Mouse (Mus musculus): ENCODE results near the gene Myo9b. TPM values are rescaled to one million over a fixed set of nuclear protein-coding genes. Genes with fewer than 3 reads are reported as not detected.
"Not testable (repeated sequence)": the region's sequence is repeated elsewhere in the genome, so short reads cannot be mapped to it uniquely, and the experiment has no call there.

Myo9b gene
- 19.8 and 23.9 TPM in 2 replicates for polyA plus RNA-seq (2015; fragmentation: Nextera tagmentation; extraction: Ambion mirVana)

GRCm38 (mm10) chr8:71272286-71273150 is at the start of gene Myo9b, which contains the start of gene Haus8:
TSS of gene Myo9b (plus strand) at chr8:71272714.
TSS of gene Haus8 (minus strand) at chr8:71272934.
- peak within 1 kb of the TSS; percentile 83 for H3K27ac ChIP-seq (ENCODE audit: low read length)
- H3K9me3 ChIP-seq (ENCODE audit: control insufficient read depth, low read length): no peaks in the 10 kb centered on the region
- peak within 1 kb of the TSS; percentile 76 for H3K9ac ChIP-seq (replicated peaks; ENCODE audit: low read depth, low read length)
- WGBS: under 1% methylated on average over 84 of the region's 84 CpGs
- peaks cover 22% of the 10 kb centered on the region for H3K4me1 ChIP-seq (replicated peaks; ENCODE audit: control insufficient read depth, insufficient read depth, low read length)
- H3K4me3 ChIP-seq (replicated peaks; ENCODE audit: low read length): peak within 1 kb of the TSS; percentile 76
- H3K4me2 ChIP-seq (ENCODE audit: low read length): peak within 1 kb of the TSS; percentile 74
- H3K36me3 ChIP-seq (ENCODE audit: control insufficient read depth, insufficient read depth): peaks cover 2% of the 10 kb centered on the region
- H3K27me3 ChIP-seq (replicated peaks; ENCODE audit: control insufficient read depth, insufficient read depth, low read length): no peaks in the 10 kb centered on the region
- ATAC-seq: peak; percentile 98

GRCm38 (mm10) chr8:71224560-71224959 is 48.0 kb upstream of the Myo9b start:
- 55% methylated on average over 2 of the region's 2 CpGs for WGBS

GRCm38 (mm10) chr8:71242757-71243156 is 29.8 kb upstream of the Myo9b start:
- 89% methylated on average over 2 of the region's 2 CpGs for WGBS
- Histone ChIP-seq H3K4me1 (replicated peaks; ENCODE audit: control insufficient read depth, insufficient read depth, low read length) (no peaks in the 10 kb centered on the region), H3K9ac (replicated peaks; ENCODE audit: low read depth, low read length) (no peak overlapping the region), H3K9me3 (ENCODE audit: control insufficient read depth, low read length) (no peaks in the 10 kb centered on the region), H3K36me3 (ENCODE audit: control insufficient read depth, insufficient read depth) (no peaks in the 10 kb centered on the region), H3K4me2 (ENCODE audit: low read length) (no peak overlapping the region), H3K27me3 (replicated peaks; ENCODE audit: control insufficient read depth, insufficient read depth, low read length) (no peaks in the 10 kb centered on the region), H3K27ac (ENCODE audit: low read length) (no peak overlapping the region), H3K4me3 (replicated peaks; ENCODE audit: low read length) (no peak overlapping the region)
- no peak for ATAC-seq

More at GRCm38 (mm10) chr8:71224560-71224959, 48.0 kb upstream of the Myo9b start:
- H3K4me3 ChIP-seq (replicated peaks; ENCODE audit: low read length): no peak overlapping the region
- H3K27ac ChIP-seq (ENCODE audit: low read length): no peak overlapping the region
- no peak overlapping the region for H3K9ac ChIP-seq (replicated peaks; ENCODE audit: low read depth, low read length)
- H3K9me3 ChIP-seq (ENCODE audit: control insufficient read depth, low read length): no peaks in the 10 kb centered on the region
- H3K27me3 ChIP-seq (replicated peaks; ENCODE audit: control insufficient read depth, insufficient read depth, low read length): no peaks in the 10 kb centered on the region
- ATAC-seq: no peak
- H3K4me1 ChIP-seq (replicated peaks; ENCODE audit: control insufficient read depth, insufficient read depth, low read length): no peaks in the 10 kb centered on the region
- H3K36me3 ChIP-seq (ENCODE audit: control insufficient read depth, insufficient read depth): no peaks in the 10 kb centered on the region
- no peak overlapping the region for H3K4me2 ChIP-seq (ENCODE audit: low read length)

- Histone ChIP-seq H3K4me2 (ENCODE audit: low read length) (no peak overlapping the region), H3K4me1 (replicated peaks; ENCODE audit: control insufficient read depth, insufficient read depth, low read length) (no peaks in the 10 kb centered on the region), H3K27me3 (replicated peaks; ENCODE audit: control insufficient read depth, insufficient read depth, low read length) (no peaks in the 10 kb centered on the region), H3K27ac (ENCODE audit: low read length) (no peak overlapping the region), H3K9me3 (ENCODE audit: control insufficient read depth, low read length) (no peaks in the 10 kb centered on the region), H3K36me3 (ENCODE audit: control insufficient read depth, insufficient read depth) (peaks cover 5% of the 10 kb centered on the region; the same call in 1 of the 2 replicates), H3K9ac (replicated peaks; ENCODE audit: low read depth, low read length) (no peak overlapping the region), H3K4me3 (replicated peaks; ENCODE audit: low read length) (no peak overlapping the region)
- WGBS: 100% methylated on average over 1 of the region's 1 CpGs
- ATAC-seq: no peak
These were observed 24.3 kb upstream of the Myo9b start for GRCm38 (mm10) chr8:71248203-71248602.

- Histone ChIP-seq H3K9me3 (ENCODE audit: control insufficient read depth, low read length) (no peaks in the 10 kb centered on the region), H3K4me3 (replicated peaks; ENCODE audit: low read length) (no peak overlapping the region), H3K4me2 (ENCODE audit: low read length) (no peak overlapping the region), H3K4me1 (replicated peaks; ENCODE audit: control insufficient read depth, insufficient read depth, low read length) (no peaks in the 10 kb centered on the region), H3K27ac (ENCODE audit: low read length) (no peak overlapping the region), H3K27me3 (replicated peaks; ENCODE audit: control insufficient read depth, insufficient read depth, low read length) (no peaks in the 10 kb centered on the region), H3K9ac (replicated peaks; ENCODE audit: low read depth, low read length) (no peak overlapping the region), H3K36me3 (ENCODE audit: control insufficient read depth, insufficient read depth) (peaks cover 11% of the 10 kb centered on the region; the same call in 1 of the 2 replicates)
- 93% methylated on average over 3 of the region's 3 CpGs for WGBS
- no peak for ATAC-seq
These were observed 15.8 kb upstream of the Myo9b start for GRCm38 (mm10) chr8:71256545-71257232.

DNA sequence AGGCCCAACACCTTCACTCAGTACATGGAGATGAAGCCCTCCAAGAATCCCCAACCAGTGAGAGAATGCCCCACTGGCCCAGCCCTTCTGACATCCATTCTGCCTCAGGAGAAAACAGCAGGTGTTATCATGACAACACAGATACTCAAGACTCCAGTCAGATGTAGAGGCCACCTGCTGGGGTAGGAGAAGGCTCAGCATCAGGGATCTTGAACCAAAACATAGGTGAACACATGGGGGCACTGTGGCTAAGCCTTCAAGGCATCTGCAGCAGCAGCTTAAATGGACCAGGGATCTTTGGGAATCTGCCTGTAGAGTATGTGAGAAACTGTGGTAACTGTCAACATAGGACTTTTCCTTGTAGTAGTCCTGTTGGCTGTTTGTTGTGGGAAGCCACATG is 11.3 kb upstream of the Myo9b start:
- H3K4me1 ChIP-seq (replicated peaks; ENCODE audit: control insufficient read depth, insufficient read depth, low read length): no peaks in the 10 kb centered on the region
- ATAC-seq: no peak
- no peak overlapping the region for H3K27ac ChIP-seq (ENCODE audit: low read length)

DNA sequence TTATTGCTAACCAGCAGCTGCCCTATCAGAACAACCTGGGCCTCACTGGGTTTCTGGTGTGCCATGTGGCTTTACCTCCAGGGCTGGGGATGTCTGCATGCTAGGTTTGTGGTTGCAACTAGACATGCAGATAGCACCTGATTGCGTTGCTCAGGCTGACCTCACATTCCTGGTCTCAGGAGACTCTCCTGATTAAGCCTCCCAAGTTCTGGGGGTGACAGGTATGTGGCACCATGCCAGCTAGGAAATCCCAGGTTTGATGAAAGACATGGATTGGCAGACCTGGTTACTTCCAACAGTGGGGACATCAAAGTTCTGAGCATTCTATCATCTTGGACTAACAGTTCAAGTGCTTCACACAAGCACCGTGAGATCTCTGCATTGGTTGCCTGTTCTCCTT is 4.8 kb upstream of the Myo9b start:
- no peak overlapping the region for H3K4me2 ChIP-seq (ENCODE audit: low read length)
- WGBS: 99% methylated on average over 2 of the region's 2 CpGs
- H3K9ac ChIP-seq (replicated peaks; ENCODE audit: low read depth, low read length): no peak overlapping the region
- no peaks in the 10 kb centered on the region for H3K27me3 ChIP-seq (replicated peaks; ENCODE audit: control insufficient read depth, insufficient read depth, low read length)
- no peaks in the 10 kb centered on the region for H3K9me3 ChIP-seq (ENCODE audit: control insufficient read depth, low read length)
- peaks cover 5% of the 10 kb centered on the region for H3K4me1 ChIP-seq (replicated peaks; ENCODE audit: control insufficient read depth, insufficient read depth, low read length)
- ATAC-seq: no peak
- H3K27ac ChIP-seq (ENCODE audit: low read length): no peak overlapping the region
- H3K36me3 ChIP-seq (ENCODE audit: control insufficient read depth, insufficient read depth): peaks cover 4% of the 10 kb centered on the region; the same call in 1 of the 2 replicates
- H3K4me3 ChIP-seq (replicated peaks; ENCODE audit: low read length): no peak overlapping the region

More for the DNA sequence above, 11.3 kb upstream of the Myo9b start:
- no peak overlapping the region for H3K4me2 ChIP-seq (ENCODE audit: low read length)
- no peaks in the 10 kb centered on the region for H3K27me3 ChIP-seq (replicated peaks; ENCODE audit: control insufficient read depth, insufficient read depth, low read length)
- H3K9me3 ChIP-seq (ENCODE audit: control insufficient read depth, low read length): no peaks in the 10 kb centered on the region
- H3K36me3 ChIP-seq (ENCODE audit: control insufficient read depth, insufficient read depth): peaks cover 14% of the 10 kb centered on the region
- H3K9ac ChIP-seq (replicated peaks; ENCODE audit: low read depth, low read length): no peak overlapping the region
- no peak overlapping the region for H3K4me3 ChIP-seq (replicated peaks; ENCODE audit: low read length)

DNA sequence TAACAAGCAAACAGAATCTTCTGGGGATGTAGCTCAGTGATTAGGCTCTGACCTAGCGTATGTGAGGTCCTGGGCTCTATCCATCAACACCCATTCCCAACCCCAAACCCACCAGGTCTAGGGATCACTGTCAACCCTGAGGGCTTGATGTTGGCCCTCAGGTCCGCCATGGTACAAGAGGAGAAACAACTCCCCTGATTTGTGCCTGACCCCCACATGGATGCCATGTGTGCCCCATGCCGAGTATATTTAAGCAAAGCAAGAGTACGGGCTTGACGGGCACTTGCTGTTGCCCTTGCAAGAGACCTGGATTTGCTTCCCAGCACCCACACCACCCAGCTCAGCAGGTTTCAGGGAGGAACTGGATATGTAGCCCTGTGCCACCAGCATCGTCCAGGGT is 4.2 kb upstream of the Myo9b start:
- H3K4me2 ChIP-seq (ENCODE audit: low read length); H3K4me3 ChIP-seq (replicated peaks; ENCODE audit: low read length); H3K36me3 ChIP-seq (ENCODE audit: control insufficient read depth, insufficient read depth); H3K9me3 ChIP-seq (ENCODE audit: control insufficient read depth, low read length); H3K27me3 ChIP-seq (replicated peaks; ENCODE audit: control insufficient read depth, insufficient read depth, low read length); ATAC-seq; H3K27ac ChIP-seq (ENCODE audit: low read length); H3K4me1 ChIP-seq (replicated peaks; ENCODE audit: control insufficient read depth, insufficient read depth, low read length); H3K9ac ChIP-seq (replicated peaks; ENCODE audit: low read depth, low read length): not testable (repeated sequence)
- WGBS: 99% methylated on average over 6 of the region's 6 CpGs

GRCm38 (mm10) chr8:71271630-71272029 is 884 bp upstream of the Myo9b start:
- peaks cover 2% of the 10 kb centered on the region for H3K36me3 ChIP-seq (ENCODE audit: control insufficient read depth, insufficient read depth)
- WGBS: 22% methylated on average over 5 of the region's 5 CpGs
- no peaks in the 10 kb centered on the region for H3K27me3 ChIP-seq (replicated peaks; ENCODE audit: control insufficient read depth, insufficient read depth, low read length)
- H3K4me3 ChIP-seq (replicated peaks; ENCODE audit: low read length): peak overlapping the region; percentile 76
- H3K4me1 ChIP-seq (replicated peaks; ENCODE audit: control insufficient read depth, insufficient read depth, low read length): peaks cover 22% of the 10 kb centered on the region
- peak overlapping the region; percentile 63 for H3K4me2 ChIP-seq (ENCODE audit: low read length)
- peak overlapping the region; percentile 60 for H3K9ac ChIP-seq (replicated peaks; ENCODE audit: low read depth, low read length)
- ATAC-seq: peak; percentile 0; the same call in 1 of the 2 replicates
- no peaks in the 10 kb centered on the region for H3K9me3 ChIP-seq (ENCODE audit: control insufficient read depth, low read length)
- no peak overlapping the region; the same call in 1 of the 2 replicates for H3K27ac ChIP-seq (ENCODE audit: low read length)

All from forebrain, embryonic 16.5 days (tissue).